Mouse (Mus musculus): ENCODE results near the gene Scly. TPM values are rescaled to one million over a fixed set of nuclear protein-coding genes. Genes with fewer than 3 reads are reported as not detected.

The Scly gene
- total RNA-seq, 2 experiments from 2014 or later, result 10.9 to 11.5 TPM

GRCm38 (mm10) chr1:91299707-91300426 is 1.7 kb downstream of the Scly start:
- no peak for DNase-seq (ENCODE audit: low spot score in 2 of 2)

GRCm38 (mm10) chr1:91301206-91301920 is 3.2 kb downstream of the Scly start:
- no peak for DNase-seq (ENCODE audit: low spot score in 2 of 2)

- no peak for DNase-seq (ENCODE audit: low spot score in 2 of 2)
Measured at GRCm38 (mm10) chr1:91302021-91302420, 3.9 kb downstream of the Scly start.

GRCm38 (mm10) chr1:91304621-91305020 is 6.5 kb downstream of the Scly start:
- DNase-seq (ENCODE audit: low spot score in 2 of 2), result no peak

GRCm38 (mm10) chr1:91309366-91310085 is 11.4 kb downstream of the Scly start:
- no peak for DNase-seq (ENCODE audit: low spot score in 2 of 2)

- DNase-seq (ENCODE audit: low spot score in 2 of 2), result no peak
Measured at GRCm38 (mm10) chr1:91312273-91312672, 14.1 kb downstream of the Scly start.

GRCm38 (mm10) chr1:91313251-91313650 is 15.1 kb downstream of the Scly start:
- no peak for DNase-seq (ENCODE audit: low spot score in 2 of 2)

- DNase-seq (ENCODE audit: low spot score in 2 of 2), result no peak
Measured at GRCm38 (mm10) chr1:91317656-91318055, 19.5 kb downstream of the Scly start.

GRCm38 (mm10) chr1:91321760-91322438 is 23.8 kb downstream of the Scly start, which contains the start of gene Espnl:
Gene Espnl, plus strand, starts transcription at chr1:91322075.
- DNase-seq (ENCODE audit: low spot score in 2 of 2), result no peak

- no peak for DNase-seq (ENCODE audit: low spot score in 2 of 2)
Measured at GRCm38 (mm10) chr1:91324646-91325045, 26.5 kb downstream of the Scly start.

GRCm38 (mm10) chr1:91325488-91326042 is 27.4 kb downstream of the Scly start:
- no peak for DNase-seq (ENCODE audit: low spot score in 2 of 2)

- DNase-seq (ENCODE audit: low spot score in 2 of 2), result no peak
Measured at GRCm38 (mm10) chr1:91332102-91332501, 34.0 kb downstream of the Scly start.

GRCm38 (mm10) chr1:91333582-91333981 is 35.4 kb downstream of the Scly start:
- DNase-seq (ENCODE audit: low spot score in 2 of 2), result no peak

- DNase-seq (ENCODE audit: low spot score in 2 of 2), result peak in 1 of 2 experiments; percentile 32
Measured at GRCm38 (mm10) chr1:91337355-91337754, 39.2 kb downstream of the Scly start.

GRCm38 (mm10) chr1:91344001-91344400 is 45.9 kb downstream of the Scly start:
- peak in 1 of 2 experiments; percentile 37 for DNase-seq (ENCODE audit: low spot score in 2 of 2)

GRCm38 (mm10) chr1:91344921-91345685 is 47.0 kb downstream of the Scly start:
- DNase-seq (ENCODE audit: low spot score in 2 of 2), result no peak

GRCm38 (mm10) chr1:91346892-91347291 is 48.8 kb downstream of the Scly start:
- DNase-seq (ENCODE audit: low spot score in 2 of 2), result peak in 1 of 2 experiments; percentile 58

- DNase-seq (ENCODE audit: low spot score in 2 of 2), result no peak
Measured at GRCm38 (mm10) chr1:91350841-91351240, 52.7 kb downstream of the Scly start, which contains the start of gene Klhl30. Gene Klhl30, plus strand, starts transcription at chr1:91351016.

- DNase-seq (ENCODE audit: low spot score in 2 of 2), result no peak
Measured at GRCm38 (mm10) chr1:91351249-91351648, 53.1 kb downstream of the Scly start.

- no peak for DNase-seq (ENCODE audit: low spot score in 2 of 2)
Measured at GRCm38 (mm10) chr1:91352277-91352676, 54.1 kb downstream of the Scly start.
